Mouse (Mus musculus): ENCODE results near the gene Ubap2l.

Ubap2l gene

GRCm38 (mm10) chr3:90069688-90070087 lies 17.3 kb upstream of the Ubap2l start:
- in situ Hi-C loops (cut with MboI, MseI) = loop anchor here in 1 of 2 experiments (5.0 kb wide), 1 partner anchor 112 kb away; no protein-coding TSS in a partner anchor

- in situ Hi-C loops (cut with MboI, MseI) = no loop called here
These were observed 15.4 kb upstream of the Ubap2l start for GRCm38 (mm10) chr3:90067851-90068250.

DNA sequence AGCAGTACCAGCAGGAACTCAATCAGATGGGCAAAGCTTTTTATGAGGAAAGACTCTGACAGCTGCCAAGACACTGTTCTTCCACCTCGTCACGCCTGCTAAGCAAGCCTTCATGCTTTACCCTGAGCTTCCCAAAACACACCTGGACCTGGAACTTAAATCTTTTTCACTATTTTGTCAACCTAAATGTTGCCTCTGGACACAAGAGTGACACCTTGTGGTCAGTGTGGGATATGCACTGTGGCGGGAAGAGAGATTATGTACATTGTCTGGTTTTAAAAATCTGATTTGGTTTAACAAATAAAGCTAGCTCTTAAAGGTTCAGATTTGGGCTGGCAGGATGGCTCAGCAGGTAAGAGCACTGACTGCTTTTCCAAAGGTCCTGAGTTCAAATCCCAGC lies 13.1 kb upstream of the Ubap2l start:
- in situ Hi-C loops (cut with MboI, MseI) = no loop called here

DNA sequence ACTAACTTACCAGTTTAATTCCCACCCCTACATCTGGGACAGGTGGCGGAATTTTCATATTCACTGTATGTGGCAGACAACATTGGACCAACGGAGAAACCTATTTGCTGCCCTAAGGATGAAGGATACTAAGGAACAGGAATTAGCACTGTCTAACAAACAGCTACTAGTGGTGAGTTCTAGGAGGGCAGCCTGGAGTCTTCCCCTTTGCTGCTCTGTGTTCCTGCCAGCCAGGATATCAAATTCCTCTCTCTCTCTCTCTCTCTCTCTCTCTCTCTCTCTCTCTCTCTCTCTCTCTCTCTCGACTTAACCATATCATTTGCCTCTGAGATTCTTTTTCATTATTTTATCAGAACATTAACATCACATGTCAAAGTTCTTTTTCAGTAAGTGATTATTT lies 12.0 kb upstream of the Ubap2l start:
- in situ Hi-C loops (cut with MboI, MseI) = no loop called here

DNA sequence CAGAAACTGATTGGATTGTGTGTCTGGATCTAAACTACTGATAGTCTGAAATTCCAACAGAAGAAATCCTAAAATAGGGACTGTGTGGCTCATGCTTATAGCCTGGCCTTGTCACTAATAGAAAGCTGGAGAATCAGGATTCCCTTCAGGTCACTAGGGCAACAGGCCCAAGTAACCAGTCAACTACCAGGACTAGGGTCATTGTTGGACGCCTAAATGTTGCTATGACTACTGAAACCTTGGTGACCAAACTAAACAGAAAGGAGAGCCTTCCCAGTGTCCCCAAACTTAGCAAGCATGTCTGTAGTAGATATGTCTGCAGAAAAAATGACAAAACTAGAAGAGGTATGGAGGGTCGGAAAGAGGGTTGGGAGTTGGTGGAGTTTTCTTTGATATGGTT lies 10.1 kb upstream of the Ubap2l start:
- in situ Hi-C loops (cut with MboI, MseI) = no loop called here

DNA sequence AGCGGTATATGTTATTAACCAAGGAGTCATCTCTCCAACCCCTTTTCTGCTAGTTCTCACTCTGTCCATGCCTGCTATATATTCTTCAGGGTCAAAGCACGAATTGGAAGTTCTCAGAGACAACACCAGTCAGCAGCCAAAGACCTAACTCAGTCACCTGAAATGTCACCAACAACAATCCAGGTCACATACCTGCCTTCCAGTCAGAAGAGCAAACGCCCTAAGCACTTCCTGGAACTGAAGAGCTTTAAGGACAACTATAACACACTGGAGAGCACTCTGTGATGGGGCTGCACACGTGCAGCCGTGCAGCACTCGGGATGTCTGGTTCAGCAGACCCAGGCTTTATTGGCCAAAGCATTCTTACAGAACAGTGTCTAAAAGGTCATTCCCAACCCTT lies 9.1 kb upstream of the Ubap2l start:
- in situ Hi-C loops (cut with MboI, MseI) = no loop called here

- in situ Hi-C loops (cut with MboI, MseI) = no loop called here
These were observed 732 bp downstream of the Ubap2l start, which contains the start of gene 4933434E20Rik for GRCm38 (mm10) chr3:90051441-90052350. TSS of gene 4933434E20Rik (plus strand) at chr3:90051636.

- in situ Hi-C loops (cut with MboI, MseI) = no loop called here
These were observed 2.7 kb downstream of the Ubap2l start for GRCm38 (mm10) chr3:90049691-90050090.

DNA sequence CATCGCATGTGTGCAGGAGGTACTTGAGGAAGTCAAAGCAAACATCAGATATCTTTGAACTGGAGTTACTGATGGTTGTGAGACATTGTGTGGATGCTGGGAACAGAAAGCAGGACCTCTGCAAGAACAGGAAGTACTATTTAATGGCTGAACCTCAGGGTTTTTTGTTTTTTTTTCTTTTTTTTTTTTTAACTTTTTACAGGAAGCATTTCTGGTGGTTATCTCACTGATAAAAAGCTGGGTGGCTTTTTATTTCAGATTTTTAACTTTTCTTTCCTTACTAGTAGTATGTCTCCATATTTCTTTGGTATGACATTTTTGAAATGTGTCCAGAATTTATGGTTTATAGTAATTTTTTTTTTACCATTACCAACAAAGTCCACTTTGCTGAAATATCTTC lies 16.2 kb downstream of the Ubap2l start:
- in situ Hi-C loops (cut with MboI, MseI) = loop anchor here in 1 of 2 experiments (5.0 to 10.0 kb wide), 2 partner anchors 1339 to 1721 kb away; no protein-coding TSS in a partner anchor

DNA sequence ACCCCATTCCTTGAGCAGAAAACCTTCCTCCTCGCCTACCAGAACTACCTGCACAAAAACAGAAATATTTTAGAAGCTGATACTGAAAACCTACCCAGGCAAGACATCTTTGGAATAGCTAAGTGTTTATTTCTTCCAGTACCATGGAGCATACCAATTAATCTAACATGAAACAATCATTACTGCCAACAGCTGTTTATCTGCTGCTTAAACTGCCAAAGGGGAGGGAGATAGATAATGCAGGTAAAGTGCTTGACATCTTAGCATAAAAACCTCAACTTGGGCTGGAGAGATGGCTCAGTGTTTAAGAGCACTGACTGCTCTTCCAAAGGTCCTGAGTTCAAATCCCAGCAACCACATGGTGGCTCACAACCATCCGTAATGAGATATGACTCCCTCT lies 17.8 kb downstream of the Ubap2l start:
- in situ Hi-C loops (cut with MboI, MseI) = loop anchor here in 1 of 2 experiments (5.0 to 10.0 kb wide), 2 partner anchors 1337 to 1720 kb away; no protein-coding TSS in a partner anchor

- in situ Hi-C loops (cut with MboI, MseI) = loop anchor here (5.0 to 10.0 kb wide), 2 partner anchors 338 to 1704 kb away; no protein-coding TSS in a partner anchor
These were observed 35.8 kb downstream of the Ubap2l start for GRCm38 (mm10) chr3:90016626-90017025.

GRCm38 (mm10) chr3:90010291-90010690 lies 42.1 kb downstream of the Ubap2l start:
- in situ Hi-C loops (cut with MboI, MseI) = loop anchor here in 1 of 2 experiments (10.0 kb wide), 1 partner anchor 345 kb away; no protein-coding TSS in a partner anchor

DNA sequence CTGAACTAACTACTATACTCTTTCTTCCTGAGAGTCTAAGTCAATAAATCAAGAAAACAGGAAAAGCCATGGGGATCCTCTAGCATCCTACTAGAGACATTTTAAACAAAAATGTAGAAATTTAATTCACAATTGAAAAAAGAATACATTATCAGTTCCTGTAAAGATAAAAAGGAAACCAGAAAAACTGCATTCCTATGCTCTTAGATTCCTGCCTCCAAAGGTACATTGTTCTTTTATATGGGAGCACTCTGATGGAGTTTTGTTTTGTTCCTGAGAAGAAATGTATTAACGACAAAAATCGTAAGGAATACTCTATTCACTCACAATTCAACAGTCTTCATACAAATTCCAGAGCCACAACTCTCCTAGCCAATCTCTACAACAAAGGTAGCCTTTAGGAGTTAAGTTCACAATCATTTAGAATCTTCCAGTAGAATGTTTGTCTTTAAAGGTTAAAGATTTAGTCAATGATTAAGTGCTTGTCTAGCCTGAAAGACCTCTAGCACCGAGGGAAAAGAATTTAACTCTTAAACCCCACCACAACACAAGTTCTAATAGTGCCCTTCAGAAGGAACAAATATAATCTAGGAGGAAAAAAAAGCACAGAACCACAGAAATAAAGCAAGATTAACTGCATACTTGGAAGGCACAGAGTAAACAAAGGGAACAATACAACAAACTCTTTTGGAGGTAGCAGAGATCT lies 48.2 kb downstream of the Ubap2l start:
- in situ Hi-C loops (cut with MboI, MseI) = no loop called here

DNA sequence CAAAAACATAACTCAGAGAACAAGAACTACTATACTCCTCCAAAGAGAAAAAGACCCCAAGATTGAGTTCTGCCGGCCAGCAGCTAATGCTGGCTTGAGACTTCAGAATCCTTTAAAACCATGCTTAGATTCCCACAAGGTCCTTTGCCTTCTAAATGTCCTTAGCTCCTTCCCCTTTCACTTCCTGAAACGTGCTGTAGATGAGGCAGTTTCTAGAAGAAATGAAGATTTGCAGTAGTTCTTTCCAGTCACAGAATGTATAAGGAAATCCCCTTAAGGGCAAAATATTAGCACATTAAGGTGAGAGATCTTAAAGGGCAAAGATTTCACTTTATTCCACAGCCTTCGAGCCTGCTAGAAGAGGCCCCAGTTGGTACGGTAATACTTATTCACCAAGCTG lies 52.6 kb downstream of the Ubap2l start:
- in situ Hi-C loops (cut with MboI, MseI) = loop anchor here in 1 of 2 experiments (5.0 kb wide), 1 partner anchor 77 kb away; no protein-coding TSS in a partner anchor

DNA sequence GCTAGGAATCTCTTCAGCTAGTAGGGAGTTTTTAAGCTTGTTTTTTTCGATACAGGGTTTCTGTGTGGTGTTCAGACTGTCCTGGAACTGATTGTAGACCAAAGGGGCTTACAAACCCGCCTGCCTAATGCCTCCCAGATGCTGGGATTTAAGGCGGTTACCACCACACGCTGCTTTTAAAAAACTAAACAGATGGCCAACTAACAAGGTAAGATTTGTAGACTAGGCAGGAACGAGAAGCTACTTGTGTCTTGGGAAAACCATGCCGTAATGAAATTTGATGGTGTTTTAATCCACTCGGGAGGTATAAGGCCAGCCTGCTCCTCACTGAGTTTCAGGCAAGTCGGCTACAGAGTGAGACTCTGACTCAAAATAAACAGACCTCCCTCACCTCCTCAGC lies 53.3 kb downstream of the Ubap2l start:
- in situ Hi-C loops (cut with MboI, MseI) = loop anchor here in 1 of 2 experiments (5.0 kb wide), 1 partner anchor 78 kb away; no protein-coding TSS in a partner anchor

GRCm38 (mm10) chr3:89998612-89999054 lies 53.8 kb downstream of the Ubap2l start, which contains the start of gene Hax1:
TSS of gene Hax1 (minus strand) at chr3:89998780.
- in situ Hi-C loops (cut with MboI, MseI) = loop anchor here in 1 of 2 experiments (5.0 kb wide), 1 partner anchor 79 kb away; no protein-coding TSS in a partner anchor

- in situ Hi-C loops (cut with MboI, MseI) = loop anchor here in 1 of 2 experiments (5.0 kb wide), 1 partner anchor 79 kb away; no protein-coding TSS in a partner anchor
These were observed 54.5 kb downstream of the Ubap2l start for GRCm38 (mm10) chr3:89997791-89998495.

- in situ Hi-C loops (cut with MboI, MseI) = loop anchor here in 1 of 2 experiments (5.0 kb wide), 1 partner anchor 82 kb away; no protein-coding TSS in a partner anchor
These were observed 57.5 kb downstream of the Ubap2l start for GRCm38 (mm10) chr3:89994807-89995515.

DNA sequence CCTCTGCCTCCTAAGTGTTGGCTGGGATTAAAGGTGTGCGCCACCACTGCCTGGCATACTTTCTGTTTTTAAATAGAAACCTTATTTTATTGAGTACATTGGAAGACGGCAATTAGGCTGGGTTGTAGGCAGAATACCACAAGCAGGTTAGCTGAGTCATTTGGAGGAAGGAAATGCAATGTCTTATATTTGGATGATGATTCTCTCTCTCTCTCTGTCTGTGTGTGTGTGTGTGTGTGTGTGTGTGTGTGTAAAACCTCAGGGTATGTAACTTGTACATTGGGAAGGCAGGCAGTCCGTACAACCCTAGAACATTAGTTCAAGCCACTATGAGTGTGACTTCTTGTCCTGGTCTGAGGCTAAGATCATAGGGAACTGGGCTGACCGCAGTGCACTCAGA lies 64.6 kb downstream of the Ubap2l start:
- in situ Hi-C loops (cut with MboI, MseI) = loop anchor here in 1 of 2 experiments (5.0 kb wide), 1 partner anchor 46 kb away; no protein-coding TSS in a partner anchor

DNA sequence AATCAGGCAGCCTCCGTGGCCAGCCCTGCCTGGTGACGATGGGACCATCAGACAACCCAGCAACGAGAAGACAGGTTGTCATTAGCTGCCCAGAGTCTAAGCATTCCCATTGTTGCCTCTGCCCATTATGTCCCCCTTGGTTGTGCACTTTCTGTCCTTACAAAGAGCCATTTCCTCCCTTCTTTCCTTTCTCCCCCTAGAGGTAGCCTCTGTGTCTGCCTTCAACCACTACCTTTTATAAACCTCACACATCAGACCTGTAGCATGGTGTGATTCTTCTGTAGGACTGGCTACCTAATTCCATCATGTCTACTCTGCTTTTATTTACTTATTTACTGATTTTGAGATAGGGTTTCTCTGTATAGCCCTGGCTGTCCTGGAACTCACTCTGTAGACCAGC lies 65.2 kb downstream of the Ubap2l start:
- in situ Hi-C loops (cut with MboI, MseI) = loop anchor here in 1 of 2 experiments (5.0 kb wide), 1 partner anchor 45 kb away; no protein-coding TSS in a partner anchor

Measured in T-helper 17 cell (primary cell).